ENCODE assay signal across 24 mouse cellular contexts in genomic region chr1:175675116-175675515, GRCm38 (mm10). TPM values are rescaled to one million over a fixed set of nuclear protein-coding genes. Genes with fewer than 3 reads are reported as not detected.
"Had no signal": no experiment of that assay in that cellular context is flagged by ENCODE, and none has a peak within 500 bp of the region (broad histone marks: within the 10 kb centered on the region; RNA-seq: fewer than 3 reads in every experiment).

No protein-coding gene starts in this region.

- H3K4me3 ChIP-seq: lung, embryonic 15.5 days; megakaryocyte, embryonic 14.5 days; midbrain, embryonic 13.5 days; midbrain, embryonic 15.5 days; neural tube, embryonic 12.5 days; stomach, embryonic 15.5 days had no signal

- H3K27me3 ChIP-seq: lung, embryonic 15.5 days; megakaryocyte, embryonic 14.5 days; midbrain, embryonic 13.5 days; midbrain, embryonic 15.5 days; neural tube, embryonic 12.5 days; stomach, embryonic 15.5 days had no signal

- H3K4me2 ChIP-seq: lung, embryonic 15.5 days; midbrain, embryonic 11.5 days; midbrain, embryonic 13.5 days; midbrain, embryonic 15.5 days; neural tube, embryonic 12.5 days; stomach, embryonic 15.5 days had no signal

- H3K9me3 ChIP-seq: lung, embryonic 15.5 days; megakaryocyte, embryonic 14.5 days; midbrain, embryonic 13.5 days; midbrain, embryonic 15.5 days; neural tube, embryonic 12.5 days; stomach, embryonic 15.5 days had no signal

- DNase-seq: lung, adult 2 months; lung, postnatal 14 days; lung, postnatal 36 days; right cerebral cortex, postnatal 14 days; thymus, adult 2 months; thymus, postnatal 25 days; thymus, postnatal 4 days had no signal

- H3K9ac ChIP-seq: lung, embryonic 15.5 days; midbrain, embryonic 13.5 days; midbrain, embryonic 15.5 days; neural tube, embryonic 12.5 days; stomach, embryonic 15.5 days had no signal

- H3K36me3 ChIP-seq: lung, embryonic 15.5 days; midbrain, embryonic 13.5 days; midbrain, embryonic 15.5 days; neural tube, embryonic 12.5 days; stomach, embryonic 15.5 days had no signal

- ATAC-seq: lung, postnatal 0 days; midbrain, embryonic 13.5 days; midbrain, embryonic 15.5 days had no signal

- H3K4me1 ChIP-seq: lung, embryonic 15.5 days; midbrain, embryonic 13.5 days; neural tube, embryonic 12.5 days; stomach, embryonic 15.5 days had no signal

- H3K27ac ChIP-seq: lung, embryonic 15.5 days; macrophage; midbrain, embryonic 13.5 days; midbrain, embryonic 15.5 days; neural tube, embryonic 12.5 days; stomach, embryonic 15.5 days; stomach, postnatal 0 days had no signal

RNA-seq across cellular contexts. Expression of gene Wdr64, which starts 23.3 kb away (rescaled TPM):
- total RNA-seq: megakaryocyte progenitor cell, adult 5-6 weeks; midbrain, postnatal 0 days; monocyte, adult 5-6 weeks; neutrophil, adult 5-6 weeks had no signal
- polyA plus RNA-seq: lung, adult 2 months; lung, embryonic 15.5 days; lung, postnatal 0 days; macrophage; midbrain, embryonic 11.5 days; midbrain, embryonic 13.5 days; midbrain, embryonic 15.5 days; midbrain, postnatal 0 days; neural tube, embryonic 12.5 days; neural tube, embryonic 14.5 days; spleen, adult 2 months; stomach, embryonic 15.5 days; stomach, postnatal 0 days; thymus, adult 2 months; urinary bladder, adult 2 months had no signal

RNA-seq across cellular contexts. Expression of gene Kmo, which starts 54.9 kb away (rescaled TPM):
- total RNA-seq: midbrain, postnatal 0 days had no signal
- polyA plus RNA-seq: midbrain, postnatal 0 days; neural tube, embryonic 14.5 days had no signal
